Mouse (Mus musculus) urinary bladder, postnatal 4 days (tissue): ENCODE data around the gene Gm26566.
A peak's percentile ranks its signal among the peaks of the same experiment; 100 is the strongest.
"Not testable (repeated sequence)": the region's sequence is repeated elsewhere in the genome, so short reads cannot be mapped to it uniquely, and the experiment has no call there.

Source experiments
- DNase-seq, 2 experiments: peaks; one replicate each; pipeline ENCODE4 v3.0.0; 2021 to 2022; ENCODE audit warnings: low spot score in 2 of 2

Gm26566 gene

DNA sequence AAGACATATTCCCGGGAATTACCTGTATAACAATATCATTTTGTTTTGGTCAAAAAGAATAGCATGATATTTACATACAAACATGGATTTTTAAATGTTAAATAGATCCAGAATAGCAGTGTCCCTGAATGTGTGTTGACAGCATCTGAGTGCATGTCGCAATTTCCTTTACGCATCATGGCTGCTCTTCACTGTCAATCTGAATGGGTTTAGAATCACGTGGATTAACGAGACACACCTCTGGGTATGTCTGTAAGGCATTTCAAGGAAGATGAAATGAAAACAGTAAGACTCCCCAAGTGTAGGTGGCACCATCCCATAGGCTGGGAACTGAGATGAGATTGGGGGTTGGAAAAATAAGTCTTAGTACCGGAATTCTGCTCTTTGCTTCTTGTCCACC lies 17.4 kb downstream of the Gm26566 start:
- no peak for DNase-seq

DNA sequence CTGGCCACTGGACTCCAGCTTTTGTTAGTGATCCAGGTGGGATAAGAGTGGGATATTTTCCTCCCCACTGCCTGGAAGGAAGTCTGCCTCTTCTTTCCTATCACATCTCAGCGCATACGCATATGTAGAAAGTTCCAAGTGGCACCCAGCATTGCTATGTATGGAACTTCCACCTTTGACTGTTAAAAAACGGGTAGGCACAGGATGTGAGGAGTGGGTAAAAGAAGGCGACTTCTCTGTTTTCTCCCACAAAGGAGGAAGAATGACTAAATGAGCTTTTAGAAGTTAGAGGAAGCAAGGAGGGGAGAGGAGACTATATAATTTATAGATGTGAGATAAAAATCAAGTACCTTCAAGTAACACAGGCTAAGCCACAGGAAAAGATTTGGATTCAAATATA lies 19.8 kb downstream of the Gm26566 start:
- DNase-seq: no peak

DNA sequence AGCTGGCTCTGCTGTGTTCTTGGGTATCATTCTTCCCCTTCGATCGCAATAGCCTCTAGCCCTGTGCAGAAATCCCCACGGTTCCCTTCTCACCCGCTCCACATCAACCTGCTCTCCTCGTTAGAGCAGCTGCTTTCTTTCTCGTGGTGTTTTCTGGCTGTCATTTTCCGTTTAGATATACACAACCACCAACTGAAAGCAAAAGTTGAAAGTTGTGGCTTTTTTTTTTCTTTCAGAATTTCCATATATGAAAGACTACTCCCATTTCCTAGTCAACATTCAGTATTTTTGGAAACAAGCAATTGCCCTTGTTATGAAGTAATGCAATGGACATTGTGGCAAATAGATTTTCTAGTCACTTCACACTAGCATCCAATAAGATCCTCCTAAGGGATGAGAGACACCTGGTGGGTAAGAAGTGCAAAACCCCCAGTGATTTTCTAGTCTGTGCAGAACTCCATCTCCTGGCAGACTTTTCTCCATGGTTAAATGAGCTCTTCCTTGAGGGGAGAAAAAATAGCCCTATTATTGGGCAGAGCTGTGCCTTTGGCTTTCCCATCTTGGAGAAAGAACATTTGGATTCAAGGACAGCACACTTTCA lies 21.3 kb downstream of the Gm26566 start:
- no peak for DNase-seq

DNA sequence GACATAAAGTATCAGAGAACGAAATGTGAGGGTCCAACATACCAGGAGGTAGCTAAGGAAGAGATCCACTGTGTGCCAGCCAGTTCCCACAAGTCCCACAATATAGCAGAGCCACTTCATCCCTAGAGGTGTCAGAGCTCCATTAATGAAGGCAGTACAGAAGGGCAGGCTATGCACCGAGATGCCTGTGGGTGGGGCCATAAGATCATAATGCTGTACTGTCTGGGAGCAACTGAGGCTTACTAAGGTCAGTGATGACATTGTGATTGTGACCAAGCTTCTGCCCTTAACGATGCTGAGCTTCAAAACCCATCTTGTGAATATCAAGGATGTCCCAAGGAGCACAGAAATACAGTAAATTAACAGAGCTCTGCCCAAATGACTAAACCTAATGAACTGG lies 22.6 kb downstream of the Gm26566 start:
- no peak for DNase-seq

DNA sequence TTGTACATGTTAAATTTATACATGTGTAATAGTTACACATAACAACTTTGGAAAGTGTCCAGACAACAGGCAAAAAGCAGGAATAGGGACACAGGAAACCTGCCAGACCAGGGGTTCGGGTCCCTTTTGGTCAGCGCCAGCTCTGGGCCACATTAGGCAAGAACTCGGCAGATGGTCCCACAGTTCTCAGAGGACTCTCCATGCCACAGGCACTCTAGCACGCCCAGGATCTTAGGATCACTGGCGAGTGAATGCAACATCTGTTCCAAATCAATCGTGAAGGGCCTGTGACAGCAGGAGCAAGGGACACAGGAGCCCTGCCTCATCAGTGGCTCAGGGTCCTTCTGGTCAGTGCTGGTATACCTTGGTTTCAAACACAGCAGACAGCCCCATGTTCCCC lies 28.3 kb downstream of the Gm26566 start:
- no peak for DNase-seq

DNA sequence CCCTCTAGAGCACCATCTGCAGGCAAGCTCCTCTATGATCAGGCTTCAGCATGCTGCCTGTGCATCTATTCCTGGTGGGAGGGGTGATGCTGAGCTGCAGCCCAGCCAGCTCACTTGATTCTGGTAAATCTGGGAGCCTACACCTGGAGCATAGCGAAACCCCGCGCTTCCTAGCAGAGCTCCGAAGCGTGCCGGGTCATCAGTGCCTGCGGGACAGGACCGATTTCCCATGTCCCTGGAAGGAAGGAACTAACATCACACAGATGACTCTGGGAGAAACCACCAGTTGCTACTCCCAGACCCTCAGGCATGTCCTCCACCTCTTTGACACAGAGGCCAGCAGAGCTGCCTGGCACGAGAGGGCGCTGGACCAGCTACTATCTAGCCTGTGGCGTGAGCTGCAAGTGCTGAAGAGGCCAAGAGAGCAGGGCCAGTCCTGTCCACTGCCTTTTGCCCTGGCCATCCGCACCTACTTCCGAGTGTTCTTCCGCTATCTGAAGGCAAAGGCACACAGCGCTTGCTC lies 33.3 kb downstream of the Gm26566 start, which contains the start of gene Gm13271:
Gm13271 (plus strand) TSS at position 51 of the 523 bp plus-strand sequence.
- peak; percentile 79 to 90 for DNase-seq

DNA sequence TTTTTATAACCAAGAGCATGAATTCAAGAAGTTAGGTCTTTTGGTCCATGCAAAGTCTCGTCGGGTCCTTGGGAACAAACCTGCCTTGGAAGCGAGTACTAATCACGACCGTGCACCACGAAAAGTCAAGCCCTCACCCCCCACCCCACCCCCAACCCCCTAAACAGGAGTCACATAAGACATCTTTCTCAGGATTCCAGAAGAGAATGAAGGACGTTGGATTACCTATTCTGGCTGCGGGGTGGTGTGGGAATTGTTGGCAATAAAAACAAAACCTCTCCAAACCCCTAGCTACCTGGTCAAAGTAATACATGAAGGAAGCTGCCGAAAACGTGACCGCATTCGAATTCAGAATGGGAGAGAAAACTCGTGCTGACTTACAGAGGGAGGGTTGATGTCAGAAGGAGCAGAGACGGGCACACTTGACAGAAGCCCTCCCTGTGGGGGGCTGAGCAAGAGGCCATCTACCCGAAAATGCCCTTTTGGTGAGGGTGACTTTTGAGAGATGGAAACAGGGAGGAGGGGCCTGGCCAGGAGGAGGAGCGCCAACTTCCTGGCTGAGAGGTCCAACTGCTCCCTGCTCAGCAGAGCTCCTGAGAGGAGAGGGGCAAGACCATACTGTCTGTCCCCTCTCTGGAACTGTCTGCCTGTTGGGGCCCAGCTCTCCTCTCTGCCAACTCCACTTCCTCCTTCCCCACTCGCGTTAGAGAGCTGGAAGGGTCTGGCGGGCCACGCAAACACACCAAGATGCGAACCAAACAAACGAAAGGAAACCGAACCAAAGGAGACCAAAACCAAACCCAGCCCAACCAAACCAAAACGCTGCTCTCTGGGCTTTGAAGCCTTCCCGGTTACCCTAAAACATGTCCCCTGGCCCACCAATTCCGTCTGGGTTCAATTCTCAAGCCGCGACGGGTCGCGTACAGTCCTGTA lies 35.2 kb downstream of the Gm26566 start:
- DNase-seq: not testable (repeated sequence)

DNA sequence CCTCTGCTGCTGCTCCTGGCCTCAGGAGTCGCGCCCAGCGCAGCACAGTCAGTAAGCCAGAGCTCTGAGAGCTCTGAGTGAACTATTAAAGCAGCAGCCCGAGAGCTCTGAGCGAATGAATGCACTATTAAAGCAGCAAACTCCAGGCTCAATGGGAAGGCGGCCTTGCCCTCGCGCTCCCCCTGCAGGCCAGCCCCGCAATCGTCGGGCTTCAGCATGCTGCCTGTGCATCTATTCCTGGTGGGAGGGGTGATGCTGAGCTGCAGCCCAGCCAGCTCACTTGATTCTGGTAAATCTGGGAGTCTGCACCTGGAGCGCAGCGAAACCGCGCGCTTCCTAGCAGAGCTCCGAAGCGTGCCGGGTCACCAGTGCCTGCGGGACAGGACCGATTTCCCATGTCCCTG lies 36.0 kb downstream of the Gm26566 start:
- peak; percentile 91 to 92 for DNase-seq

DNA sequence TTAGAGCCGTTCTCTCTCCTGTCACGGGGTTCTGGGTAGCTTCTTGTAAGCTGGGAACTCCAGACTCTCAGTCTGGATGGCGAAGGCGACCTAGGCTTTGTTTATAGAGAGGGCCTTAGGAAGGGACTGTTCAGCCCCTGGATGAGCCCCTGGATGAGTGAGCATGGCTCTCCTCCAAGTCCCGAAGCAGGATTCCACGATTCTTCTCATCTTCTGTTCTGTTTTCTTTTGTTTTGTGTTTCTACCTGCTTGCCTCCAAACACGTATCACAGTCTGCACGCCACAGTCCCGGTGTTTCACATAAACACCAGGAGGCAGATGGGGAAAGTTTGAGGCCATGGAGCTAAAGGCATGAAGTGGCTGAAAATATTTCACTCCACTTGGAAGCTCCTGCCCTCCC lies 37.1 kb downstream of the Gm26566 start:
- not testable (repeated sequence) for DNase-seq

DNA sequence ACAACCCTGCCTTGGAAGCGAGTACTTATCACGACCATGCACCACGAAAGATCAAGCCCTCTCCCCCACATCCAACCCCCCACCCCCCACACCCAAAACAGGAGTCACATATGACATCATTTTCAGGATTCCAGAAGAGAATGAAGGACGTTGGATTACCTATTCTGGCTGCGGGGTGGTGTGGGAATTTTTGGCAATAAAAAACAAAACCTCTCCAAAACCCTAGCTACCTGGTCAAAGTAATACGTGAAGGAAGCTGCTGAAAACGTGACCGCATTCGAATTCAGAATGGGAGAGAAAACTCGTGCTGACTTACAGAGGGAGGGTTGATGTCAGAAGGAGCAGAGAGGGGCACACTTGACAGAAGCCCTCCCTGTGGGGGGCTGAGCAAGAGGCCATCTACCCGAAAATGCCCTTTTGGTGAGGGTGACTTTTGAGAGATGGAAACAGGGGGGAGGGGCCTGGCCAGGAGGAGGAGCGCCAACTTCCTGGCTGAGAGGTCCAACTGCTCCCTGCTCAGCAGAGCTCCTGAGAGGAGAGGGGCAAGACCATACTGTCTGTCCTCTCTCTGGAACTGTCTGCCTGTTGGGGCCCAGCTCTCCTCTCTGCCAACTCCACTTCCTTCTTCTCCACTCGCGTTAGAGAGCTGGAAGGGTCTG lies 38.1 kb downstream of the Gm26566 start, which contains the start of gene Gm13283:
Gm13283 (plus strand) TSS at position 510 of the 659 bp plus-strand sequence.
- peak; percentile 46 to 75 for DNase-seq

DNA sequence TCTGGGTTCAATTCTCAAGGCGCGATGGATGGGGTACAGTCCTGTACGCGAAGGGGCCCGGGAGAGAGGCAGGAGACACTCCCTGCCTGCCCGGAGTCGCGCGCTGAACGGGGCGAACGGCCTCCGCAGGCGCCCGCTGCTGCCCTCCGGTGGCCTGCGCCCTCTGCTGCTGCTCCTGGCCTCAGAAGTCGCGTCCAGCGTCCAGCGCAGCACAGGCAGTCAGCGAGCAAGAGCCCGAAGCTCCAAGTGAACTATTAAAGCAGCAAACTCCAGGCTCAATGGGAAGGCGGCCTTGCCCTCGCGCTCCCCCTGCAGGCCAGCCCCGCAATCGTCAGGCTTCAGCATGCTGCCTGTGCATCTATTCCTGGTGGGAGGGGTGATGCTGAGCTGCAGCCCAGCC lies 38.8 kb downstream of the Gm26566 start:
- peak; percentile 71 to 78 for DNase-seq

DNA sequence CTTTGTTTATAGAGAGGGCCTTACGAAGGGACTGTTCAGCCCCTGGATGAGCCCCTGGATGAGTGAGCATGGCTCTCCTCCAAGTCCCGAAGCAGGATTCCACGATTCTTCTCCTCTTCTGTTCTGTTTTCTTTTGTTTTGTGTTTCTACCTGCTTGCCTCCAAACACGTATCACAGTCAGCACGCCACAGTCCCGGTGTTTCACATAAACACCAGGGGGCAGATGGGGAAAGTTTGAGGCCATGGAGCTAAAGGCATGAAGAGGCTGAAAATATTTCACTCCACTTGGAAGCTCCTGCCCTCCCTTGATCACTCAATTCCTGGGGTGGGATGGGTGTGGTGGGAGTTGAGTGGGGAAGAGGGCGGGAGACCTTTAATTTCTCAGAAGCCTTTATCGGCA lies 40.2 kb downstream of the Gm26566 start:
- peak; percentile 77 to 94 for DNase-seq

DNA sequence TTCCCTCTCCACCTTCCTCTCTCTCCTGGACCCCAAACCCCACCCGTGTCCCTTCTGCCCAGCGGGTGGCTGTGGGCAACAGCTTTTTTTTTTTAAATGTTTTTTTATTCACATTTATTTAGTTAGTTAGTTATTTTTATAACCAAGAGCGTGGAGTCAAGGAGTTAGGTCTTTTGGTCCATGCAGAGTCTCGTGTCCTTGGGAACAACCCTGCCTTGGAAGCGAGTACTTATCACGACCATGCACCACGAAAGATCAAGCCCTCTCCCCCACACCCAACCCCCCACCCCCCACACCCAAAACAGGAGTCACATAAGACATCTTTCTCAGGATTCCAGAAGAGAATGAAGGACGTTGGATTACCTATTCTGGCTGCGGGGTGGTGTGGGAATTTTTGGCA lies 40.7 kb downstream of the Gm26566 start:
- DNase-seq: peak in 1 of 2 experiments; percentile 32

DNA sequence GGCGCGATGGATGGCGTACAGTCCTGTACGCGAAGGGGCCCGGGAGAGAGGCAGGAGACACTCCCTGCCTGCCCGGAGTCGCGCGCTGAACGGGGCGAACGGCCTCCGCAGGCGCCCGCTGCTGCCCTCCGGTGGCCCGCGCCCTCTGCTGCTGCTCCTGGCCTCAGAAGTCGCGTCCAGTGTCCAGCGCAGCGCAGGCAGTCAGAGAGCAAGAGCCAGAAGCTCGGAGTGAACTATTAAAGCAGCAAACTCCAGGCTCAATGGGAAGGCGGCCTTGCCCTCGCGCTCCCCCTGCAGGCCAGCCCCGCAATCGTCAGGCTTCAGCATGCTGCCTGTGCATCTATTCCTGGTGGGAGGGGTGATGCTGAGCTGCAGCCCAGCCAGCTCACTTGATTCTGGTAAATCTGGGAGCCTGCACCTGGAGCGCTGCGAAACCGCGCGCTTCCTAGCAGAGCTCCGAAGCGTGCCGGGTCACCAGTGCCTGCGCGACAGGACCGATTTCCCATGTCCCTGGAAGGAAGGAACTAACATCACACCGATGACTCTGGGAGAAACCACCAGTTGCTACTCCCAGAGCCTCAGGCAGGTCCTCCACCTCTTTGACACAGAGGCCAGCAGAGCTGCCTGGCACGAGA lies 41.9 kb downstream of the Gm26566 start:
- DNase-seq: peak in 1 of 2 experiments; percentile 47
